Comparison of ENCODE assay signal across 8 mouse cellular contexts in the genomic region with DNA sequence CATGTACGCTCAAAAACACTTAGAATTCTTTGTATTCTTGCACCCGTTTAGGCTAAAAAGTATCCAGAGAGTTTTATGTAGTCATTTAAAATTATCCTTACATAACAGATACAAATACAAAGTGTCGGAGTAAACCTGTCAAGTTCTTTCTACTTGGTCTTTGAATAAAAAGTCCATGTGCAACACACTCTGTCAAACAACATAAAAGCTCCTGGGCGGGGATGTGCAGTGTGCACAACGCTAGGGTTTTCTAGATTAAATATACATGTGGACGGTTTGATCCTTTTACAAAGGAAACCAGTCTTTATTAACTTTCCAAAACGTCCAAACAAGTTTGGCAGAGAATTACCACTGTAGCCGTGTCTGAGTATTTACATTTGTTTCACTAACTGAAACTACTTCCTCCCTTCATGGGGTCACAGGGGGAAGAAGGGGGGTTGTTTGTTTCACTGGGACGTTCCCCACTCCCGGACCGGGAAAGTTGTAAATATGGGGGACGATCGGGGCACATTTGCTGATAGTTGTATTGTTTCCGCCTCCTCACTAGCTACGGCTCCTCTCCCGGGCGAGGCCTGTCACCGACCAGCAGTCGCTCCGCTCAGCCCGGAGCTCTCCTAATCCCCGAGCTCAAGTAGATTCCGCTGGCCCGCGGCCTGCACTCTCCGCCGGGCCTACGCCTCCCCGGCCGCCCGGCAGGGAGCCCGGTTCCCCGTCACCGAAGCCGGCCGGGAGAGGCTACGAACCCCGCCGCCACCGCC. TPM values are rescaled to one million over a fixed set of nuclear protein-coding genes. Genes with fewer than 3 reads are reported as not detected.
DNase-seq lines count a peak whose midpoint lies in the region; ATAC-seq and TF ChIP-seq lines count a peak whose summit lies in the region.

No protein-coding gene starts in this region.

- ATAC-seq in forebrain, embryonic 11.5 days (replicated peaks; ENCODE audit: low FRiP score) = peak; percentile 40
- ATAC-seq in heart, embryonic 16.5 days (replicated peaks; ENCODE audit: extremely low read depth, insufficient read depth, low FRiP score) = peak; percentile 30
- peak; percentile 29 for ATAC-seq in neutrophil, adult 5-6 weeks (ENCODE audit: extremely low read depth, insufficient number of reproducible peaks, low FRiP score, poor library complexity, severe bottlenecking)

- TF ChIP-seq EP300 in ES-Bruce4 (IDR thresholded peaks at IDR 0.05; ENCODE audit: insufficient read depth, low read depth, low read length) = no peak

- DNase-seq in c-Kit-negative CD71-positive TER-119-positive erythroid progenitor cells, embryonic 14.5 days (ENCODE audit: low read depth, low spot score) = peak; percentile 36
- peak; percentile 84 for DNase-seq in forebrain, embryonic 11.5 days (ENCODE audit: low spot score)
- peak; percentile 67 to 79 for DNase-seq in kidney, postnatal 25 days
- DNase-seq in lung, adult 18-20 months = peak; percentile 69 to 76
- peak; percentile 78 for DNase-seq in testis, postnatal 14 days (ENCODE audit: low spot score)

- peak overlapping the region; percentile 99 for H3K4me3 ChIP-seq in ES-Bruce4 (ENCODE audit: low read depth, low read length)
- H3K4me3 ChIP-seq in forebrain, embryonic 11.5 days (ENCODE audit: low read depth, low read length) = peak overlapping the region; percentile 93
- H3K4me3 ChIP-seq in heart, embryonic 16.5 days (ENCODE audit: low read length) = peak overlapping the region; percentile 99

- no peaks in the 10 kb centered on the region for H3K9me3 ChIP-seq in ES-Bruce4 (replicated peaks; ENCODE audit: control insufficient read depth, insufficient read depth, low read length, poor library complexity, severe bottlenecking)
- no peaks in the 10 kb centered on the region for H3K9me3 ChIP-seq in forebrain, embryonic 11.5 days (ENCODE audit: control insufficient read depth, low read length)
- H3K9me3 ChIP-seq in heart, embryonic 16.5 days (replicated peaks; ENCODE audit: control insufficient read depth, low read length) = no peaks in the 10 kb centered on the region

- peaks cover 1% of the 10 kb centered on the region for H3K4me1 ChIP-seq in ES-Bruce4 (ENCODE audit: control insufficient read depth, insufficient read depth, low read length)
- peaks cover 8% of the 10 kb centered on the region; the same call in 1 of the 2 replicates for H3K4me1 ChIP-seq in forebrain, embryonic 11.5 days (replicated peaks; ENCODE audit: control insufficient read depth, insufficient read depth, low read length)
- peaks cover 13% of the 10 kb centered on the region for H3K4me1 ChIP-seq in heart, embryonic 16.5 days (ENCODE audit: control insufficient read depth, insufficient read depth, low read length)

- H3K36me3 ChIP-seq in ES-Bruce4 (ENCODE audit: control insufficient read depth, insufficient read depth, low read length, poor library complexity, severe bottlenecking) = no peaks in the 10 kb centered on the region
- no peaks in the 10 kb centered on the region for H3K36me3 ChIP-seq in forebrain, embryonic 11.5 days (ENCODE audit: control insufficient read depth, insufficient read depth, low read length)
- no peaks in the 10 kb centered on the region for H3K36me3 ChIP-seq in heart, embryonic 16.5 days (ENCODE audit: control insufficient read depth, insufficient read depth)

- H3K27ac ChIP-seq in ES-Bruce4 (ENCODE audit: insufficient read depth, low read length) = peak overlapping the region; percentile 66
- H3K27ac ChIP-seq in forebrain, embryonic 11.5 days (ENCODE audit: low read depth, low read length) = peak overlapping the region; percentile 98
- H3K27ac ChIP-seq in heart, embryonic 16.5 days (ENCODE audit: low read length) = peak overlapping the region; percentile 100

- H3K4me2 ChIP-seq in forebrain, embryonic 11.5 days (ENCODE audit: low read depth, low read length, severe bottlenecking) = peak overlapping the region; percentile 85
- peak overlapping the region; percentile 94 for H3K4me2 ChIP-seq in heart, embryonic 16.5 days (ENCODE audit: low read depth, low read length)

- TF ChIP-seq POLR2A in ES-Bruce4 (IDR thresholded peaks at IDR 0.05; ENCODE audit: insufficient read depth, low read length) = no peak

- no peak for TF ChIP-seq CTCF in ES-Bruce4 (IDR thresholded peaks at IDR 0.05; ENCODE audit: low read depth, low read length)

- H3K27me3 ChIP-seq in ES-Bruce4 (ENCODE audit: control insufficient read depth, insufficient read depth, low read length, poor library complexity, severe bottlenecking) = no peaks in the 10 kb centered on the region
- H3K27me3 ChIP-seq in forebrain, embryonic 11.5 days (ENCODE audit: control insufficient read depth, insufficient read depth, low read length) = no peaks in the 10 kb centered on the region
- no peaks in the 10 kb centered on the region for H3K27me3 ChIP-seq in heart, embryonic 16.5 days (ENCODE audit: control insufficient read depth, insufficient read depth, low read length)

- under 1% methylated on average over 32 of the region's 40 CpGs for WGBS in forebrain, embryonic 11.5 days
- under 1% methylated on average over 39 of the region's 40 CpGs for WGBS in heart, embryonic 16.5 days

- peak overlapping the region; percentile 100 for H3K9ac ChIP-seq in ES-Bruce4 (ENCODE audit: low read depth, poor library complexity, severe bottlenecking)
- peak overlapping the region; percentile 98 for H3K9ac ChIP-seq in forebrain, embryonic 11.5 days (ENCODE audit: low read length)
- peak overlapping the region; percentile 100 for H3K9ac ChIP-seq in heart, embryonic 16.5 days (ENCODE audit: low read length)

RNA-seq across cellular contexts. Expression of a gene that starts 0.9 kb away (rescaled TPM):
- polyA plus RNA-seq in ES-Bruce4 (2011; ENCODE audit: insufficient read depth, insufficient read length, low read depth, missing spikeins) = 72.5 and 78.2 TPM in 2 replicates
- 27.4 and 30.2 TPM in 2 replicates for polyA plus RNA-seq in forebrain, embryonic 11.5 days (2014; fragmentation: Nextera tagmentation; extraction: Ambion mirVana)
- 10.7 and 11.1 TPM in 2 replicates for polyA plus RNA-seq in heart, embryonic 16.5 days (2015; fragmentation: Nextera tagmentation; extraction: Ambion mirVana)
- total RNA-seq in neutrophil, adult 5-6 weeks (2017) = 97.9 and 102 TPM in 2 replicates

Comparison
In these comparisons a context has a peak if more than half of its experiments do, and no peak if none do; other contexts are left out.
1. Peak in every context shown above with its lines: DNase-seq, ATAC-seq, H3K4me3 ChIP-seq and H3K27ac ChIP-seq.